Mouse (Mus musculus): ENCODE results near the gene Ccdc171. TPM values are rescaled to one million over a fixed set of nuclear protein-coding genes. Genes with fewer than 3 reads are reported as not detected.
"Not testable (repeated sequence)": the region's sequence is repeated elsewhere in the genome, so short reads cannot be mapped to it uniquely, and the experiment has no call there.

Ccdc171 gene
- total RNA-seq, 2 experiments from 2014 or later: 3.3 to 3.8 TPM

GRCm38 (mm10) chr4:83522066-83522465 is 3.3 kb upstream of the Ccdc171 start:
- intact Hi-C loops (cut with DNase I): no loop called here
- DNase-seq (ENCODE audit: low spot score in 2 of 2): no peak

GRCm38 (mm10) chr4:83524456-83524842 is 896 bp upstream of the Ccdc171 start:
- DNase-seq (ENCODE audit: low spot score in 2 of 2): no peak
- intact Hi-C loops (cut with DNase I): loop anchor here (2.0 kb wide), 1 partner anchor 108 kb away; the partner anchor contains the start of gene Snapc3

- intact Hi-C loops (cut with DNase I): loop anchor here (1.0 to 2.0 kb wide), 2 partner anchors 39 to 109 kb away; partner anchors contain the start of genes Psip1 and Snapc3
- DNase-seq (ENCODE audit: low spot score in 2 of 2): peak; percentile 26 to 43
These were observed 328 bp downstream of the Ccdc171 start for GRCm38 (mm10) chr4:83525690-83526055.

- intact Hi-C loops (cut with DNase I): no loop called here
- no peak for DNase-seq (ENCODE audit: low spot score in 2 of 2)
These were observed 1.1 kb downstream of the Ccdc171 start for GRCm38 (mm10) chr4:83526270-83526987.

GRCm38 (mm10) chr4:83526988-83527334 is 1.6 kb downstream of the Ccdc171 start:
- intact Hi-C loops (cut with DNase I): no loop called here

GRCm38 (mm10) chr4:83527921-83528320 is 2.6 kb downstream of the Ccdc171 start:
- intact Hi-C loops (cut with DNase I): no loop called here
- DNase-seq (ENCODE audit: low spot score in 2 of 2): no peak

More at GRCm38 (mm10) chr4:83526988-83527334, 1.6 kb downstream of the Ccdc171 start:
- no peak for DNase-seq (ENCODE audit: low spot score in 2 of 2)

GRCm38 (mm10) chr4:83530060-83530459 is 4.7 kb downstream of the Ccdc171 start:
- DNase-seq (ENCODE audit: low spot score in 2 of 2); intact Hi-C loops (cut with DNase I): not testable (repeated sequence)

- DNase-seq (ENCODE audit: low spot score in 2 of 2): no peak
- intact Hi-C loops (cut with DNase I): no loop called here
These were observed 8.0 kb downstream of the Ccdc171 start for GRCm38 (mm10) chr4:83533168-83533911.

- intact Hi-C loops (cut with DNase I): no loop called here
- no peak for DNase-seq (ENCODE audit: low spot score in 2 of 2)
These were observed 8.7 kb downstream of the Ccdc171 start for GRCm38 (mm10) chr4:83534024-83534423.

GRCm38 (mm10) chr4:83549501-83549900 is 24.2 kb downstream of the Ccdc171 start:
- DNase-seq (ENCODE audit: low spot score in 2 of 2): peak; percentile 38 to 64
- intact Hi-C loops (cut with DNase I): no loop called here

- no peak for DNase-seq (ENCODE audit: low spot score in 2 of 2)
- intact Hi-C loops (cut with DNase I): loop anchor here (5.0 kb wide), 1 partner anchor 155 kb away; no protein-coding TSS in a partner anchor
These were observed 42.1 kb downstream of the Ccdc171 start for GRCm38 (mm10) chr4:83567190-83568113.

GRCm38 (mm10) chr4:83568145-83568544 is 42.8 kb downstream of the Ccdc171 start:
- DNase-seq (ENCODE audit: low spot score in 2 of 2): peak in 1 of 2 experiments; percentile 10
- intact Hi-C loops (cut with DNase I): loop anchor here (5.0 kb wide), 1 partner anchor 156 kb away; no protein-coding TSS in a partner anchor

- intact Hi-C loops (cut with DNase I): loop anchor here (2.0 to 5.0 kb wide), 3 partner anchors 84 to 308 kb away; partner anchors contain the start of gene Psip1
- peak in 1 of 2 experiments; percentile 23 for DNase-seq (ENCODE audit: low spot score in 2 of 2)
These were observed 45.2 kb downstream of the Ccdc171 start for GRCm38 (mm10) chr4:83570569-83570968.

- intact Hi-C loops (cut with DNase I): loop anchor here (2.0 to 5.0 kb wide), 3 partner anchors 84 to 309 kb away; partner anchors contain the start of gene Psip1
- no peak for DNase-seq (ENCODE audit: low spot score in 2 of 2)
These were observed 45.7 kb downstream of the Ccdc171 start for GRCm38 (mm10) chr4:83571033-83571432.

GRCm38 (mm10) chr4:83572521-83572920 is 47.2 kb downstream of the Ccdc171 start:
- intact Hi-C loops (cut with DNase I): loop anchor here (5.0 kb wide), 2 partner anchors 265 to 310 kb away; no protein-coding TSS in a partner anchor
- DNase-seq (ENCODE audit: low spot score in 2 of 2): no peak

- intact Hi-C loops (cut with DNase I): no loop called here
- DNase-seq (ENCODE audit: low spot score in 2 of 2): no peak
These were observed 51.0 kb downstream of the Ccdc171 start for GRCm38 (mm10) chr4:83576315-83576714.

GRCm38 (mm10) chr4:83580157-83580556 is 54.8 kb downstream of the Ccdc171 start:
- intact Hi-C loops (cut with DNase I): no loop called here
- DNase-seq (ENCODE audit: low spot score in 2 of 2): peak in 1 of 2 experiments; percentile 12

- intact Hi-C loops (cut with DNase I): no loop called here
- no peak for DNase-seq (ENCODE audit: low spot score in 2 of 2)
These were observed 62.2 kb downstream of the Ccdc171 start for GRCm38 (mm10) chr4:83587563-83587962.

- intact Hi-C loops (cut with DNase I): no loop called here
These were observed 71.1 kb downstream of the Ccdc171 start for GRCm38 (mm10) chr4:83596486-83596885.

More at GRCm38 (mm10) chr4:83596486-83596885, 71.1 kb downstream of the Ccdc171 start:
- DNase-seq (ENCODE audit: low spot score in 2 of 2): no peak

All from left cerebral cortex, postnatal 25 days (tissue).